Mouse (Mus musculus): ENCODE data around the gene Speg. TPM values are rescaled to one million over a fixed set of nuclear protein-coding genes. Genes with fewer than 3 reads are reported as not detected.
A peak's percentile ranks its signal among the peaks of the same experiment; 100 is the strongest.

The Speg gene
- polyA plus RNA-seq, 1 experiment from 2014 or later = 41.2 TPM

- Histone ChIP-seq H3K9ac (ENCODE audit: low read length) (peak overlapping the region; percentile 38; the same call in 1 of the 2 replicates), H3K27me3 (ENCODE audit: control insufficient read depth, insufficient read depth, low read length) (no peaks in the 10 kb centered on the region), H3K4me3 (replicated peaks; ENCODE audit: low read length) (no peak overlapping the region), H3K4me1 (ENCODE audit: control insufficient read depth, insufficient read depth, low read length) (peaks cover 18% of the 10 kb centered on the region), H3K36me3 (ENCODE audit: control insufficient read depth, insufficient read depth, low read length) (no peaks in the 10 kb centered on the region), H3K27ac (ENCODE audit: low read length) (peak overlapping the region; percentile 68; the same call in 1 of the 2 replicates), H3K9me3 (replicated peaks; ENCODE audit: control insufficient read depth, low read length) (no peaks in the 10 kb centered on the region), H3K4me2 (ENCODE audit: low read depth, low read length) (no peak overlapping the region)
- ATAC-seq (ENCODE audit: insufficient read depth, low FRiP score) = peak; percentile 11; the same call in 1 of the 2 replicates
- WGBS = 13% methylated on average over 15 of the region's 15 CpGs
Measured at GRCm38 (mm10) chr1:75344291-75345035, 30.6 kb upstream of the Speg start.

DNA sequence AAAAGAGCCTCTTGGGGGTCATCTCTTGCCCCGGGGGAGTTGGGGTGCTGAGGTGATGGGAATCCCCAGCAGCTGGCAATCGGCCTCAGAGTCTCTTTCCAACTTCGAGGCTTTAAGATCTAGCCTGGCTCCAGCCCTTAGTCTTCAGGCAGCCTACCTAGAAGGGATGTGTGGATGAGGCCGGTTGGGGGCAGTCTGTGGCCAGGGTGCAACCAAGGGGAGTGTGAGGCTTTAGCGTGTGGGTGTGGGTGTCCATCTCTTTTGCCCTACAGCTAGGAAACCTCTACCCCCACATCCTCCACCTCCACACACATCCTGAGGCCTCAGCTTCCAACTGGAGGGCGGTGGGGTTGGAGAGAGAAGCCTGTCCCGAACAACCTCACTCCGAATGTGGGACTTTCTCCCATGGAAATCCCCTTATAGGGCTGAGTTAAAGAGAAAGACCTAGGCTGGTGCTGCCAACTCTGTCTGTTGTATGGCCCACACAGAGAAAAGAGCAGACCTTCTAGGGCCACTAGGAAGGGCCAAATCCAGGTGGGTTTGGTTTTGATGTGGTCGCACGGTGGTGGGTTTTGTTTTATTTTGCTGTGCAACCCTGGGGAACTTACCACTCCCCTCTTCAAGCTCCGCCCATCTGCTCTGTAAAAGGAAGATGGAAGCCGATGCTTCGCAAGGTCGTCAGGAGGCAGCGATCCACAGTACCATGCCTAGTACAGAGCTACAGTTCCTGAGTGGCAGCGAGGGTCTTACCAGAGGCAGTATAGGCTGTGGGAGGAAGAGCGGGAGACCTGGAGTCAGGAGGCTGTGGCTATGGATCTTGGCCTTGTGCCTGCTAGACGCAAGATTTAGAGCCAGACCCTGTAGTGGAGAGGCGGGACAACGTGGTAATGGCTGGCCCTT, 29.8 kb upstream of the Speg start:
- 45% methylated on average over 20 of the region's 20 CpGs for WGBS
- peaks cover 13% of the 10 kb centered on the region; the same call in 1 of the 2 replicates for H3K4me1 ChIP-seq (ENCODE audit: control insufficient read depth, insufficient read depth, low read length)
- no peak overlapping the region for H3K4me3 ChIP-seq (replicated peaks; ENCODE audit: low read length)
- ATAC-seq (ENCODE audit: insufficient read depth, low FRiP score) = no peak; the same call in 1 of the 2 replicates
- H3K4me2 ChIP-seq (ENCODE audit: low read depth, low read length) = no peak overlapping the region
- H3K27me3 ChIP-seq (ENCODE audit: control insufficient read depth, insufficient read depth, low read length) = no peaks in the 10 kb centered on the region
- H3K9me3 ChIP-seq (replicated peaks; ENCODE audit: control insufficient read depth, low read length) = no peaks in the 10 kb centered on the region
- H3K27ac ChIP-seq (ENCODE audit: low read length) = peak overlapping the region; percentile 56; the same call in 1 of the 2 replicates
- H3K9ac ChIP-seq (ENCODE audit: low read length) = peak overlapping the region; percentile 38; the same call in 1 of the 2 replicates
- no peaks in the 10 kb centered on the region for H3K36me3 ChIP-seq (ENCODE audit: control insufficient read depth, insufficient read depth, low read length)

DNA sequence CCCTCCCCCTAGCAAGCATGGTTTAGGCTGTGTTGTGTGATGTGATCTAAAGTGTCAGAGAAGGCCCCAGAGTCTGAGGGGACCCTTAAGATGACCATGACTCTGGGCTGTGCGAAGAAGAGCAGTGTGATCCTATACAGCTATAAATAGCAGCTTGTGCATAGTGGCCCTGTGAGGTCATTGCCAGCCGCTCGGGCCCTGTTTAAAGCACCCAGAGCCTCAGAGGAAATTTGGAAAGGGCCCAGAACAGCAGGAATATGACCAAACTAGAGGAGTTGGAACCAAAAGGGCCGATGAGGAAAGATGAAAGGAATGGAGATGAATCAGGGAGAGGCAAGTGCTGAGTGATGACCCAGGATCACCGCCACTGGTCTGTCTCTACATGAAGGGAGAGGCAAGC, 27.8 kb upstream of the Speg start:
- Histone ChIP-seq H3K9ac (ENCODE audit: low read length) (no peak overlapping the region), H3K36me3 (ENCODE audit: control insufficient read depth, insufficient read depth, low read length) (no peaks in the 10 kb centered on the region), H3K4me1 (ENCODE audit: control insufficient read depth, insufficient read depth, low read length) (peaks cover 13% of the 10 kb centered on the region; the same call in 1 of the 2 replicates), H3K9me3 (replicated peaks; ENCODE audit: control insufficient read depth, low read length) (no peaks in the 10 kb centered on the region), H3K27me3 (ENCODE audit: control insufficient read depth, insufficient read depth, low read length) (no peaks in the 10 kb centered on the region), H3K27ac (ENCODE audit: low read length) (no peak overlapping the region; the same call in 1 of the 2 replicates), H3K4me3 (replicated peaks; ENCODE audit: low read length) (no peak overlapping the region), H3K4me2 (ENCODE audit: low read depth, low read length) (no peak overlapping the region)
- no peak for ATAC-seq (ENCODE audit: insufficient read depth, low FRiP score)
- 53% methylated on average over 5 of the region's 5 CpGs for WGBS

GRCm38 (mm10) chr1:75349275-75349674, 25.8 kb upstream of the Speg start:
- no peak overlapping the region for H3K4me3 ChIP-seq (replicated peaks; ENCODE audit: low read length)
- peak; percentile 64; the same call in 1 of the 2 replicates for ATAC-seq (ENCODE audit: insufficient read depth, low FRiP score)
- H3K9me3 ChIP-seq (replicated peaks; ENCODE audit: control insufficient read depth, low read length) = no peaks in the 10 kb centered on the region
- no peaks in the 10 kb centered on the region for H3K27me3 ChIP-seq (ENCODE audit: control insufficient read depth, insufficient read depth, low read length)
- peak overlapping the region; percentile 37; the same call in 1 of the 2 replicates for H3K27ac ChIP-seq (ENCODE audit: low read length)
- no peak overlapping the region for H3K4me2 ChIP-seq (ENCODE audit: low read depth, low read length)
- no peaks in the 10 kb centered on the region for H3K36me3 ChIP-seq (ENCODE audit: control insufficient read depth, insufficient read depth, low read length)
- 42% methylated on average over 5 of the region's 5 CpGs for WGBS
- peaks cover 7% of the 10 kb centered on the region; the same call in 1 of the 2 replicates for H3K4me1 ChIP-seq (ENCODE audit: control insufficient read depth, insufficient read depth, low read length)
- peak overlapping the region; percentile 4; the same call in 1 of the 2 replicates for H3K9ac ChIP-seq (ENCODE audit: low read length)

DNA sequence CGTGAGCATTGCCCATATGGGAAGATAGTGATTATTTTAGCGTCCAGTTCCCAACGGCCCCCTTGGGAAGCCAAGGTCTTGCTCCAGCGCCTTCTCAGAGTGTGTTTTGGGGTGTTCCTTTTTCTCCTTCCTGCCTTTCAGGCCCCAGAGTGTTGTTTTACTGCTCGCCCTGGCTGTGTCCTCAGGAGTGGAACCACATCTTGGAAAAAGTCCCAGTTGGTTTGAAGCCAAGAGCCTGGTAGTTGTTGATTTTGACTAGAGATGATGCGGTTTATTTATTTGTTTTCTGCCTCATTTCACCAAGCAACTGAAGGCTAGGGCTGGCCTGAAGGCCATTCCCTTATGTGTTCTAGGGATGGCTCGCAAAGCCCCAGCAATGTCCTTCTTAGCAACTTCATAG, 17.8 kb upstream of the Speg start:
- no peak for ATAC-seq (ENCODE audit: insufficient read depth, low FRiP score)
- no peak overlapping the region for H3K4me2 ChIP-seq (ENCODE audit: low read depth, low read length)
- no peaks in the 10 kb centered on the region for H3K9me3 ChIP-seq (replicated peaks; ENCODE audit: control insufficient read depth, low read length)
- H3K27me3 ChIP-seq (ENCODE audit: control insufficient read depth, insufficient read depth, low read length) = peaks cover 23% of the 10 kb centered on the region
- peaks cover 13% of the 10 kb centered on the region for H3K4me1 ChIP-seq (ENCODE audit: control insufficient read depth, insufficient read depth, low read length)
- no peak overlapping the region for H3K27ac ChIP-seq (ENCODE audit: low read length)
- no peak overlapping the region for H3K4me3 ChIP-seq (replicated peaks; ENCODE audit: low read length)
- WGBS = 69% methylated on average over 7 of the region's 7 CpGs
- H3K36me3 ChIP-seq (ENCODE audit: control insufficient read depth, insufficient read depth, low read length) = no peaks in the 10 kb centered on the region
- H3K9ac ChIP-seq (ENCODE audit: low read length) = no peak overlapping the region

DNA sequence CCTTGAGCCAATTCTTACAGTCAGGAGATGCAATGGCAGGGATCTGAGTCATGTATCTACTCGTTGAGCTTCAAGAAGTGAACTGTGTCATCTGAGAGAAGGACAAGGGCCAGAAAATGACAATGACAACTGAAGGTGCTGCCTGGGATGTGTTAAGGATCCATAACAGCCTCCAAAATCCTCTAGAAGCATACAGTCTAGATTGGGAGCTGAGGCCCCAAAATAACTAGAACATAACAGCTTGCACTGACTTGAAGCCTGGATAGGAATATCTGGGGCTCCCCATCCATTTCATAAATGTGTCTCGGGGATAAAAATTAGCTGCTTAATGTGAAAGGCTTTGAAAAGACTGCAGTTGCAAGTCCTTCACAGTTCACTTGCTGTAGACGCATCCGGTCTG, 17.1 kb upstream of the Speg start:
- Histone ChIP-seq H3K4me3 (replicated peaks; ENCODE audit: low read length) (no peak overlapping the region), H3K9me3 (replicated peaks; ENCODE audit: control insufficient read depth, low read length) (no peaks in the 10 kb centered on the region), H3K27me3 (ENCODE audit: control insufficient read depth, insufficient read depth, low read length) (peaks cover 23% of the 10 kb centered on the region), H3K36me3 (ENCODE audit: control insufficient read depth, insufficient read depth, low read length) (no peaks in the 10 kb centered on the region), H3K9ac (ENCODE audit: low read length) (no peak overlapping the region), H3K4me1 (ENCODE audit: control insufficient read depth, insufficient read depth, low read length) (peaks cover 13% of the 10 kb centered on the region), H3K27ac (ENCODE audit: low read length) (no peak overlapping the region), H3K4me2 (ENCODE audit: low read depth, low read length) (no peak overlapping the region)
- WGBS = 88% methylated on average over 4 of the region's 4 CpGs
- no peak for ATAC-seq (ENCODE audit: insufficient read depth, low FRiP score)

DNA sequence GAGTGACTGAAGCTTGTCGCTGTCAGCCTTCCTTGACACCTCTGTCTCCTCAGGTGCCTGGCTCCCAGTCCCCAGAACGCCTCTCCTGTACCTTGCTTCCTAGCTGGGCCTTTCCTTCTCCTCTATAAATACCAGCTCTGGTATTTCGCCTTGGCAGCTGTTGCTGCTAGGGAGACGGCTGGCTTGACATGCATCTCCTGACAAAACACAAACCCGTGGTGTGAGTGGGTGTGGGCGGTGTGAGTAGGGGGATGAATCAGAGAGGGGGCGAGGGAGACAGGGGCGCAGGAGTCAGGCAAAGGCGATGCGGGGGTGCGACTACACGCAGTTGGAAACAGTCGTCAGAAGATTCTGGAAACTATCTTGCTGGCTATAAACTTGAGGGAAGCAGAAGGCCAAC, 15.8 kb upstream of the Speg start:
- Histone ChIP-seq H3K9me3 (replicated peaks; ENCODE audit: control insufficient read depth, low read length) (no peaks in the 10 kb centered on the region), H3K27ac (ENCODE audit: low read length) (peak overlapping the region; percentile 82; the same call in 1 of the 2 replicates), H3K4me3 (replicated peaks; ENCODE audit: low read length) (no peak overlapping the region), H3K36me3 (ENCODE audit: control insufficient read depth, insufficient read depth, low read length) (no peaks in the 10 kb centered on the region), H3K9ac (ENCODE audit: low read length) (peak overlapping the region; percentile 76; the same call in 1 of the 2 replicates), H3K4me1 (ENCODE audit: control insufficient read depth, insufficient read depth, low read length) (peaks cover 13% of the 10 kb centered on the region), H3K4me2 (ENCODE audit: low read depth, low read length) (peak overlapping the region; percentile 76; the same call in 1 of the 2 replicates), H3K27me3 (ENCODE audit: control insufficient read depth, insufficient read depth, low read length) (peaks cover 23% of the 10 kb centered on the region)
- no peak for ATAC-seq (ENCODE audit: insufficient read depth, low FRiP score)
- WGBS = 51% methylated on average over 13 of the region's 13 CpGs

DNA sequence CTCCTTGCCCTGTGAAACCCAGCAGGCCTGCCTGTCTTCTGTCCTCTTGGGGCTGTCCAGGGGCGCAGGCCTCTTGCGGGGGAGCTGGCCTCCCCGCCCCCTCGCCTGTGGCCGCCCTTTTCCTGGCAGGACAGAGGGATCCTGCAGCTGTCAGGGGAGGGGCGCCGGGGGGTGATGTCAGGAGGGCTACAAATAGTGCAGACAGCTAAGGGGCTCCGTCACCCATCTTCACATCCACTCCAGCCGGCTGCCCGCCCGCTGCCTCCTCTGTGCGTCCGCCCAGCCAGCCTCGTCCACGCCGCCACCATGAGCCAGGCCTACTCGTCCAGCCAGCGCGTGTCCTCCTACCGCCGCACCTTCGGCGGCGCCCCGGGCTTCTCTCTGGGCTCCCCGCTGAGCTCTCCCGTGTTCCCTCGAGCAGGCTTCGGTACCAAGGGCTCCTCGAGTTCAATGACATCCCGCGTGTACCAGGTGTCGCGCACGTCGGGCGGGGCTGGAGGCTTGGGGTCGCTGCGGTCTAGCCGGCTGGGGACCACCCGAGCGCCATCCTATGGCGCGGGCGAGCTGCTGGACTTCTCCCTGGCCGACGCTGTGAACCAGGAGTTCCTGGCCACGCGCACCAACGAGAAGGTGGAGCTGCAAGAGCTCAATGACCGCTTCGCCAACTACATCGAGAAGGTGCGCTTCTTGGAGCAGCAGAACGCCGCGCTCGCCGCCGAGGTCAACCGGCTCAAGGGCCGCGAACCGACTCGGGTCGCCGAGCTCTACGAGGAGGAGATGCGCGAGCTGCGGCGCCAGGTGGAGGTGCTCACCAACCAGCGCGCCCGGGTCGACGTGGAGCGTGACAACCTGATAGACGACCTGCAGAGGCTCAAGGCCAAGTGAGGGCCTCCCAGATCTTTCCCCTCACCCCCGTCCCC, 14.7 kb upstream of the Speg start, which contains the start of gene Des:
TSS of gene Des (plus strand) at position 218 of the 920 bp plus-strand sequence.
- Histone ChIP-seq H3K27ac (ENCODE audit: low read length) (peak within 1 kb of the TSS; percentile 82), H3K36me3 (ENCODE audit: control insufficient read depth, insufficient read depth, low read length) (no peaks in the 10 kb centered on the region), H3K4me1 (ENCODE audit: control insufficient read depth, insufficient read depth, low read length) (peaks cover 14% of the 10 kb centered on the region), H3K9me3 (replicated peaks; ENCODE audit: control insufficient read depth, low read length) (no peaks in the 10 kb centered on the region), H3K27me3 (ENCODE audit: control insufficient read depth, insufficient read depth, low read length) (peaks cover 23% of the 10 kb centered on the region), H3K4me3 (replicated peaks; ENCODE audit: low read length) (peak within 1 kb of the TSS; percentile 53), H3K4me2 (ENCODE audit: low read depth, low read length) (peak within 1 kb of the TSS; percentile 76), H3K9ac (ENCODE audit: low read length) (peak within 1 kb of the TSS; percentile 76)
- 2% methylated on average over 79 of the region's 80 CpGs for WGBS
- ATAC-seq (ENCODE audit: insufficient read depth, low FRiP score) = peak; percentile 87

Measured in stomach, embryonic 16.5 days (tissue).